Mouse (Mus musculus): ENCODE results near the gene Mindy3.

Mindy3 gene

DNA sequence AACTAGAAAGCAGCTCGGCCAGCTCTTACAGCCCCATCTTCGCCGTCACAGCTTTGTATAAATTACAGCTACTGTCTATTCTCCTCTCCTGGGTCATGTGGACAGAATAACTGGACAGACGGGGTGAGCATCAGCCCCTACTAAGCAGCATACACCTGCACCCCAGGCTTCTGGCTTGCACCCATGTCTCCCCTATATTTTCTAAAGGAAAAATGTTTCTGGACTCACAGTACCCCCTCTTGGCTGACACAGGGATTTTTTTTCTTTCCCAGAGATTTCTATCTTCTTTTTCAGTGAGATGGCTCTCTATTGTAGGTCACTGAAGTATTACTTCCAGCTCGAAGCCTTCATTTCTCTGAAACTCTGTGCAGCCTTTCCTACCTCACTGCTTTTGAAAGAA, 122.0 kb downstream of the Mindy3 start:
- DNase-seq = no peak
